Mouse (Mus musculus) myocyte (in vitro differentiated cells): Measurements from ENCODE around the gene Lpcat3.

Source experiments
- MAX ChIP-seq: IDR thresholded peaks from one replicate; pipeline ENCODE4 v1.6.1; 2011; ENCODE audit warnings: low read depth, mild to moderate bottlenecking, control low read depth
- MYOD1 ChIP-seq, 3 experiments: IDR thresholded peaks; one replicate each; pipeline ENCODE4 v1.6.1; 2011; ENCODE audit warnings: control low read depth in 2 of 3, low read depth in 2 of 3, mild to moderate bottlenecking in 2 of 3, moderate library complexity in 1 of 3; ENCODE audit not compliant: insufficient read length in 2 of 3, control insufficient read depth in 1 of 3
- MYOG ChIP-seq, 3 experiments: IDR thresholded peaks; one replicate each; pipeline ENCODE4 v1.6.1; 2011; ENCODE audit warnings: control low read depth in 2 of 3, low read depth in 2 of 3, mild to moderate bottlenecking in 2 of 3; ENCODE audit not compliant: insufficient read length in 2 of 3, control insufficient read depth in 1 of 3, insufficient read depth in 1 of 3
- POLR2A ChIP-seq: IDR thresholded peaks from one replicate; pipeline ENCODE4 v1.6.1; 2011; ENCODE audit warnings: low read depth, mild to moderate bottlenecking, control low read depth, moderate library complexity; ENCODE audit not compliant: insufficient read length
- POLR2AphosphoS2 ChIP-seq: IDR thresholded peaks from one replicate; pipeline ENCODE4 v1.6.1; 2011; ENCODE audit warnings: low read depth, control low read depth; ENCODE audit not compliant: insufficient read length
- REST ChIP-seq: IDR thresholded peaks from one replicate; pipeline ENCODE4 v1.6.1; 2011; ENCODE audit warnings: mild to moderate bottlenecking, control low read depth, moderate library complexity; ENCODE audit not compliant: insufficient read depth, insufficient read length
- SRF ChIP-seq: IDR thresholded peaks from one replicate; pipeline ENCODE4 v1.6.1; 2011; ENCODE audit warnings: low read depth; ENCODE audit not compliant: control insufficient read depth, insufficient read length
- USF1 ChIP-seq: IDR thresholded peaks from one replicate; pipeline ENCODE4 v1.6.1; 2011; ENCODE audit warnings: low read depth, mild to moderate bottlenecking, control low read depth, moderate library complexity

- TF ChIP-seq POLR2AphosphoS2, result no peak
- no peak for TF ChIP-seq POLR2A
- no peak for TF ChIP-seq USF1
- no peak for TF ChIP-seq MYOG (IDR thresholded peaks at IDR 0.05; ENCODE audit: control insufficient read depth in 1 of 3, insufficient read depth in 1 of 3, insufficient read length in 2 of 3, low read depth in 2 of 3)
- no peak for TF ChIP-seq MYOD1 (IDR thresholded peaks at IDR 0.05; ENCODE audit: control insufficient read depth in 1 of 3, insufficient read length in 2 of 3, low read depth in 2 of 3)
- no peak for TF ChIP-seq MAX
- no peak for TF ChIP-seq SRF
- TF ChIP-seq REST, result no peak
Measured at GRCm38 (mm10) chr6:124664256-124664655, 1.4 kb downstream of the Lpcat3 start.
